Mouse (Mus musculus) G1E (cell line): Measurements from ENCODE around the gene H2-Oa.

Source experiments
- CTCF ChIP-seq: IDR thresholded peaks from 2 replicates; pipeline ENCODE4 v1.5.1; 2012; ENCODE audit warnings: low read depth, low read length, inconsistent platforms, mixed read lengths
- GATA1 ChIP-seq: IDR thresholded peaks from 2 replicates; pipeline ENCODE4 v1.6.1; 2012; ENCODE audit warnings: borderline replicate concordance, low read length, inconsistent platforms, mixed read lengths
- TAL1 ChIP-seq: conservative IDR thresholded peaks from 2 replicates; pipeline ENCODE4 v1.6.1; 2012; ENCODE audit warnings: low read depth, low read length, inconsistent platforms, mixed read lengths

- TF ChIP-seq CTCF = peak; percentile 24; the same call in 1 of the 2 replicates
- no peak for TF ChIP-seq TAL1
- no peak for TF ChIP-seq GATA1
Measured at GRCm38 (mm10) chr17:34075271-34075670, 16.9 kb upstream of the H2-Oa start.
